Mouse (Mus musculus) erythroblast, embryonic 14.5 days (primary cell): ENCODE measurements around the gene Gjc1.

Experiments used
- GATA1 ChIP-seq: IDR thresholded peaks from 2 replicates; pipeline ENCODE4 v1.6.1; 2012; ENCODE audit warnings: low read length, inconsistent platforms, mixed read lengths
- TAL1 ChIP-seq: IDR thresholded peaks from 3 replicates; pipeline ENCODE4 v1.6.1; 2012; ENCODE audit warnings: low read length, inconsistent platforms, mixed read lengths

DNA sequence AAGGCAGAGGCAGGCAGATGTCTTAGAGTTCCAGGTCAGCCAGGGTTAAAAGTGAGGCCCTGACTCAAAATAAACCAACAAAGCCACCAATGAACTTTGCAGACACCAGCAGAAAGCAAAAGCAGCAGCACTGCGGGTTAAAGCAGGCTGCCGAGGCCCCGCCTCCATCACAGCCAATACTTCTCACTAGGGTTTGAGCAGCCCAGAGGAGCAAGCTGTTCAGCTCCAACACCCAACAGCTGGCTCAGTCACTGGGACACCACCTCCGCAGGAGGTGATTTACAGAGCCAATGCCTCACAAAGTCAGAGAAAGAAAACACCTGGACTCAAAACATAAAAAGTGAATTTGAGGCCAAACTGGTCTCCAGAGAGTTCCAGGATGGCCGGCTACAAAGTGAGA lies 16.0 kb downstream of the Gjc1 start:
- TF ChIP-seq TAL1, result no peak
- no peak for TF ChIP-seq GATA1
